ENCODE assay signal across 8 mouse cellular contexts in genomic region chr15:79833251-79834050, GRCm38 (mm10). TPM values are rescaled to one million over a fixed set of nuclear protein-coding genes. Genes with fewer than 3 reads are reported as not detected.
DNase-seq lines count a peak whose midpoint lies in the region; ATAC-seq and TF ChIP-seq lines count a peak whose summit lies in the region.

No protein-coding gene starts in this region.

- H3K9me3 ChIP-seq in heart, embryonic 12.5 days (replicated peaks) = no peaks in the 10 kb centered on the region
- no peaks in the 10 kb centered on the region for H3K9me3 ChIP-seq in stomach, postnatal 0 days (ENCODE audit: control insufficient read depth, low read length)

- peaks cover 22% of the 10 kb centered on the region; the same call in 1 of the 2 replicates for H3K4me1 ChIP-seq in cerebellum, adult 2 months (ENCODE audit: control insufficient read depth, insufficient read depth, low read length)
- H3K4me1 ChIP-seq in heart, embryonic 12.5 days (replicated peaks) = peaks cover 38% of the 10 kb centered on the region
- H3K4me1 ChIP-seq in stomach, postnatal 0 days (replicated peaks; ENCODE audit: control insufficient read depth, insufficient read depth) = no peaks in the 10 kb centered on the region

- H3K9ac ChIP-seq in heart, embryonic 12.5 days = peak overlapping the region; percentile 86
- peak overlapping the region; percentile 84 for H3K9ac ChIP-seq in stomach, postnatal 0 days (ENCODE audit: low read length)

- peak; percentile 43 to 44 for DNase-seq in frontal cortex, postnatal 14 days (ENCODE audit: low spot score in 2 of 2)
- peak; percentile 60 for DNase-seq in A20 (ENCODE audit: low read depth, low spot score)
- peak; percentile 59 to 68 for DNase-seq in cerebellum, adult 2 months
- peak; percentile 28 to 48 for DNase-seq in layer of hippocampus, adult 8-10 months (ENCODE audit: low spot score in 2 of 2)
- peak; percentile 57 for DNase-seq in stomach, postnatal 0 days (ENCODE audit: low spot score)

- ATAC-seq in frontal cortex, adult (ENCODE audit: low TSS enrichment) = no peak
- peak; percentile 43; the same call in 1 of the 2 replicates for ATAC-seq in heart, embryonic 12.5 days (ENCODE audit: insufficient number of reproducible peaks, low FRiP score)
- ATAC-seq in megakaryocyte-erythroid progenitor cell, adult 5-6 weeks (replicated peaks; ENCODE audit: low FRiP score, low TSS enrichment, poor library complexity, severe bottlenecking) = 0 out of 2 replicates have a peak, but pooled peaks have one; percentile 7
- ATAC-seq in stomach, postnatal 0 days (ENCODE audit: low FRiP score, low TSS enrichment) = 0 out of 2 replicates have a peak, but pooled peaks have one; percentile 5

- H3K36me3 ChIP-seq in heart, embryonic 12.5 days = peaks cover 15% of the 10 kb centered on the region
- H3K36me3 ChIP-seq in stomach, postnatal 0 days (ENCODE audit: control insufficient read depth, insufficient read depth, low read length) = no peaks in the 10 kb centered on the region; the same call in 1 of the 2 replicates

- H3K4me2 ChIP-seq in heart, embryonic 12.5 days = peak overlapping the region; percentile 85
- peak overlapping the region; percentile 89 for H3K4me2 ChIP-seq in stomach, postnatal 0 days (replicated peaks; ENCODE audit: low read depth)

- TF ChIP-seq POLR2A in cerebellum, adult 2 months (IDR thresholded peaks at IDR 0.05; ENCODE audit: borderline replicate concordance, insufficient read depth, low read length) = no peak

- peak overlapping the region; percentile 96 for H3K4me3 ChIP-seq in cerebellum, adult 2 months (replicated peaks; ENCODE audit: insufficient read depth, low read depth, low read length)
- peak overlapping the region; percentile 78 for H3K4me3 ChIP-seq in heart, embryonic 12.5 days
- peak overlapping the region; percentile 78 for H3K4me3 ChIP-seq in stomach, postnatal 0 days (ENCODE audit: low read depth, low read length)

- H3K27me3 ChIP-seq in cerebellum, adult 2 months (ENCODE audit: control insufficient read depth, insufficient read depth, low read length) = no peaks in the 10 kb centered on the region
- H3K27me3 ChIP-seq in heart, embryonic 12.5 days (replicated peaks) = no peaks in the 10 kb centered on the region
- no peaks in the 10 kb centered on the region for H3K27me3 ChIP-seq in stomach, postnatal 0 days (ENCODE audit: control insufficient read depth, insufficient read depth, low read length)

- peak overlapping the region; percentile 85 for H3K27ac ChIP-seq in cerebellum, adult 2 months (ENCODE audit: insufficient read depth, low read length)
- peak overlapping the region; percentile 91 for H3K27ac ChIP-seq in heart, embryonic 12.5 days (ENCODE audit: poor library complexity, severe bottlenecking)
- H3K27ac ChIP-seq in stomach, postnatal 0 days (replicated peaks) = peak overlapping the region; percentile 90

- under 1% methylated on average over 41 of the region's 41 CpGs for WGBS in cerebellum, adult 2 months
- WGBS in heart, embryonic 12.5 days = under 1% methylated on average over 41 of the region's 41 CpGs
- under 1% methylated on average over 41 of the region's 41 CpGs for WGBS in stomach, postnatal 0 days

- TF ChIP-seq EP300 in stomach, postnatal 0 days (optimal IDR thresholded peaks at IDR 0.05) = no peak

- TF ChIP-seq CTCF in cerebellum, adult 2 months (IDR thresholded peaks at IDR 0.05; ENCODE audit: borderline replicate concordance, insufficient read depth, low read depth, low read length) = no peak
- TF ChIP-seq CTCF in stomach, postnatal 0 days (IDR thresholded peaks at IDR 0.05; ENCODE audit: low read depth) = no peak

RNA-seq across cellular contexts. Expression of gene Npcd, which starts 0.6 kb away (rescaled TPM):
- 1.7 and 4.1 TPM in 2 replicates for polyA plus RNA-seq in cerebellum, adult 2 months (2012; rRNA removed)
- 0.21 TPM in 1 of 2 replicates, not detected in the other for polyA plus RNA-seq in heart, embryonic 12.5 days (2016; fragmentation: Nextera tagmentation; extraction: Ambion mirVana)
- total RNA-seq in layer of hippocampus, adult 8-10 months (2022) = 10 to 100 TPM in 2 of 4 experiments, 1 to 10 TPM in 2; 2.8 to 19.9 (median 12.1) TPM
- not detected in 2 replicates for total RNA-seq in megakaryocyte-erythroid progenitor cell, adult 5-6 weeks (2014; fragmentation: Nextera tagmentation)
- not detected in 2 replicates for total RNA-seq in megakaryocyte-erythroid progenitor cell, adult 5-6 weeks (2017)
- 0.81 TPM in 1 of 2 replicates, not detected in the other for polyA plus RNA-seq in stomach, postnatal 0 days (2015; fragmentation: Nextera tagmentation; extraction: Ambion mirVana)

RNA-seq across cellular contexts. Expression of gene Cbx6, which starts 1.0 kb away (rescaled TPM):
- polyA plus RNA-seq in cerebellum, adult 2 months (2012; rRNA removed) = 183 TPM in 2 replicates
- polyA plus RNA-seq in heart, embryonic 12.5 days (2016; fragmentation: Nextera tagmentation; extraction: Ambion mirVana) = 34.5 and 38.0 TPM in 2 replicates
- total RNA-seq in layer of hippocampus, adult 8-10 months (2022) = 100 to 1,000 TPM; 261 to 307 (median 292) TPM
- total RNA-seq in megakaryocyte-erythroid progenitor cell, adult 5-6 weeks (2014; fragmentation: Nextera tagmentation) = 25.1 and 25.6 TPM in 2 replicates
- total RNA-seq in megakaryocyte-erythroid progenitor cell, adult 5-6 weeks (2017) = 14.4 and 36.7 TPM in 2 replicates
- polyA plus RNA-seq in stomach, postnatal 0 days (2015; fragmentation: Nextera tagmentation; extraction: Ambion mirVana) = 33.3 and 34.8 TPM in 2 replicates

RNA-seq across cellular contexts. Expression of gene Nptxr, which starts 28.9 kb away (rescaled TPM):
- polyA plus RNA-seq in cerebellum, adult 2 months (2012; rRNA removed) = 88.0 and 100 TPM in 2 replicates
- polyA plus RNA-seq in heart, embryonic 12.5 days (2016; fragmentation: Nextera tagmentation; extraction: Ambion mirVana) = 2.6 and 2.7 TPM in 2 replicates
- total RNA-seq in layer of hippocampus, adult 8-10 months (2022) = 100 to 1,000 TPM; 637 to 711 (median 646) TPM
- 1.2 TPM in 1 of 2 replicates, not detected in the other for total RNA-seq in megakaryocyte-erythroid progenitor cell, adult 5-6 weeks (2014; fragmentation: Nextera tagmentation)
- not detected in 2 replicates for total RNA-seq in megakaryocyte-erythroid progenitor cell, adult 5-6 weeks (2017)
- polyA plus RNA-seq in stomach, postnatal 0 days (2015; fragmentation: Nextera tagmentation; extraction: Ambion mirVana) = 2.0 and 2.5 TPM in 2 replicates

RNA-seq across cellular contexts. Expression of gene Dnal4, which starts 55.8 kb away (rescaled TPM):
- 55.1 and 56.7 TPM in 2 replicates for polyA plus RNA-seq in cerebellum, adult 2 months (2012; rRNA removed)
- polyA plus RNA-seq in heart, embryonic 12.5 days (2016; fragmentation: Nextera tagmentation; extraction: Ambion mirVana) = 37.1 TPM in 2 replicates
- 10 to 100 TPM; 45.6 to 58.6 (median 54.5) TPM for total RNA-seq in layer of hippocampus, adult 8-10 months (2022)
- total RNA-seq in megakaryocyte-erythroid progenitor cell, adult 5-6 weeks (2014; fragmentation: Nextera tagmentation) = 13.2 and 13.5 TPM in 2 replicates
- total RNA-seq in megakaryocyte-erythroid progenitor cell, adult 5-6 weeks (2017) = 7.6 and 10.0 TPM in 2 replicates
- polyA plus RNA-seq in stomach, postnatal 0 days (2015; fragmentation: Nextera tagmentation; extraction: Ambion mirVana) = 30.5 and 31.4 TPM in 2 replicates

RNA-seq across cellular contexts. Expression of gene Apobec3, which starts 58.0 kb away (rescaled TPM):
- 3.3 and 3.6 TPM in 2 replicates for polyA plus RNA-seq in cerebellum, adult 2 months (2012; rRNA removed)
- polyA plus RNA-seq in heart, embryonic 12.5 days (2016; fragmentation: Nextera tagmentation; extraction: Ambion mirVana) = 11.2 and 12.2 TPM in 2 replicates
- 10 to 100 TPM in 2 of 4 experiments, 1 to 10 TPM in 2; 5.3 to 11.9 (median 8.3) TPM for total RNA-seq in layer of hippocampus, adult 8-10 months (2022)
- 243 and 293 TPM in 2 replicates for total RNA-seq in megakaryocyte-erythroid progenitor cell, adult 5-6 weeks (2014; fragmentation: Nextera tagmentation)
- 135 and 175 TPM in 2 replicates for total RNA-seq in megakaryocyte-erythroid progenitor cell, adult 5-6 weeks (2017)
- polyA plus RNA-seq in stomach, postnatal 0 days (2015; fragmentation: Nextera tagmentation; extraction: Ambion mirVana) = 18.2 and 18.5 TPM in 2 replicates

Comparison
In these comparisons a context has a peak if more than half of its experiments do, and no peak if none do; other contexts are left out.
1. RNA of gene Nptxr, which starts 28.9 kb away (polyA plus RNA-seq): 88.0 to 100 TPM in cerebellum, adult 2 months; 2.6 to 2.7 TPM in heart, embryonic 12.5 days and 2.0 to 2.5 TPM in stomach, postnatal 0 days; every median in the first group is over 10 times any median in the second.
2. Peak in every context shown above with its lines, with median percentiles within 50 percentile points of each other: DNase-seq, H3K27ac ChIP-seq and H3K4me3 ChIP-seq.